Mouse (Mus musculus): ENCODE results near the gene Rbfox1. TPM values are rescaled to one million over a fixed set of nuclear protein-coding genes. Genes with fewer than 3 reads are reported as not detected.

The Rbfox1 gene
- total and polyA plus RNA-seq, 3 experiments = not detected

- Histone ChIP-seq H3K4me3 (ENCODE audit: low read depth, low read length) (no peak overlapping the region), H3K36me3 (replicated peaks) (no peaks in the 10 kb centered on the region), H3K9me3 (replicated peaks) (peaks cover 23% of the 10 kb centered on the region), H3K27me3 (ENCODE audit: insufficient read depth, low read length) (no peaks in the 10 kb centered on the region), H3K4me1 (ENCODE audit: insufficient read depth, low read depth, low read length) (no peaks in the 10 kb centered on the region)
- no peak for TF ChIP-seq POLR2AphosphoS5 (IDR thresholded peaks at IDR 0.05; ENCODE audit: insufficient replicate concordance, low read depth, low read length)
- no peak for TF ChIP-seq GATA1 (IDR thresholded peaks at IDR 0.05; ENCODE audit: borderline replicate concordance, low read length)
- no peak for TF ChIP-seq GATA2 (IDR thresholded peaks at IDR 0.05; ENCODE audit: borderline replicate concordance, low read depth, low read length)
- no peak for TF ChIP-seq CTCF (IDR thresholded peaks at IDR 0.05; ENCODE audit: low read depth, low read length)
- no peak for TF ChIP-seq TAL1 (conservative IDR thresholded peaks at IDR 0.05; ENCODE audit: low read depth, low read length)
- no peak for DNase-seq (ENCODE audit: low spot score)
- ATAC-seq (ENCODE audit: extremely low read depth, insufficient number of reproducible peaks, low FRiP score, poor library complexity, severe bottlenecking) = no peak
Observed at GRCm38 (mm10) chr16:7036988-7037387, 1151.8 kb downstream of the Rbfox1 start.

- ATAC-seq (ENCODE audit: extremely low read depth, insufficient number of reproducible peaks, low FRiP score, poor library complexity, severe bottlenecking) = no peak
- Histone ChIP-seq H3K9me3 (replicated peaks) (peaks cover 25% of the 10 kb centered on the region), H3K4me1 (ENCODE audit: insufficient read depth, low read depth, low read length) (no peaks in the 10 kb centered on the region), H3K4me3 (ENCODE audit: low read depth, low read length) (no peak overlapping the region), H3K27me3 (ENCODE audit: insufficient read depth, low read length) (no peaks in the 10 kb centered on the region), H3K36me3 (replicated peaks) (no peaks in the 10 kb centered on the region)
- no peak for DNase-seq (ENCODE audit: low spot score)
- TF ChIP-seq GATA2 (IDR thresholded peaks at IDR 0.05; ENCODE audit: borderline replicate concordance, low read depth, low read length) = no peak
- TF ChIP-seq TAL1 (conservative IDR thresholded peaks at IDR 0.05; ENCODE audit: low read depth, low read length) = no peak
- TF ChIP-seq POLR2AphosphoS5 (IDR thresholded peaks at IDR 0.05; ENCODE audit: insufficient replicate concordance, low read depth, low read length) = no peak
Observed at GRCm38 (mm10) chr16:7038639-7039260, 1153.6 kb downstream of the Rbfox1 start.

- Histone ChIP-seq H3K27me3 (ENCODE audit: insufficient read depth, low read length) (no peaks in the 10 kb centered on the region), H3K4me3 (ENCODE audit: low read depth, low read length) (no peak overlapping the region), H3K9me3 (replicated peaks) (peaks cover 26% of the 10 kb centered on the region), H3K4me1 (ENCODE audit: insufficient read depth, low read depth, low read length) (no peaks in the 10 kb centered on the region), H3K36me3 (replicated peaks) (no peaks in the 10 kb centered on the region)
- TF ChIP-seq POLR2AphosphoS5 (IDR thresholded peaks at IDR 0.05; ENCODE audit: insufficient replicate concordance, low read depth, low read length) (no peak), TAL1 (conservative IDR thresholded peaks at IDR 0.05; ENCODE audit: low read depth, low read length) (no peak), GATA1 (IDR thresholded peaks at IDR 0.05; ENCODE audit: borderline replicate concordance, low read length) (no peak), GATA2 (IDR thresholded peaks at IDR 0.05; ENCODE audit: borderline replicate concordance, low read depth, low read length) (no peak), CTCF (IDR thresholded peaks at IDR 0.05; ENCODE audit: low read depth, low read length) (no peak)
- DNase-seq (ENCODE audit: low spot score) (no peak), ATAC-seq (ENCODE audit: extremely low read depth, insufficient number of reproducible peaks, low FRiP score, poor library complexity, severe bottlenecking) (no peak)
Observed at GRCm38 (mm10) chr16:7039404-7040367, 1154.5 kb downstream of the Rbfox1 start.

GRCm38 (mm10) chr16:7040691-7041090, 1155.5 kb downstream of the Rbfox1 start:
- H3K4me3 ChIP-seq (ENCODE audit: low read depth, low read length) = no peak overlapping the region
- H3K9me3 ChIP-seq (replicated peaks) = peaks cover 27% of the 10 kb centered on the region
- TF ChIP-seq POLR2AphosphoS5 (IDR thresholded peaks at IDR 0.05; ENCODE audit: insufficient replicate concordance, low read depth, low read length) = no peak
- TF ChIP-seq GATA1 (IDR thresholded peaks at IDR 0.05; ENCODE audit: borderline replicate concordance, low read length) = no peak
- no peak for TF ChIP-seq GATA2 (IDR thresholded peaks at IDR 0.05; ENCODE audit: borderline replicate concordance, low read depth, low read length)
- TF ChIP-seq CTCF (IDR thresholded peaks at IDR 0.05; ENCODE audit: low read depth, low read length) = no peak
- no peak for TF ChIP-seq TAL1 (conservative IDR thresholded peaks at IDR 0.05; ENCODE audit: low read depth, low read length)
- ATAC-seq (ENCODE audit: extremely low read depth, insufficient number of reproducible peaks, low FRiP score, poor library complexity, severe bottlenecking) (no peak), DNase-seq (ENCODE audit: low spot score) (no peak)
- no peaks in the 10 kb centered on the region for H3K27me3 ChIP-seq (ENCODE audit: insufficient read depth, low read length)
- no peaks in the 10 kb centered on the region for H3K4me1 ChIP-seq (ENCODE audit: insufficient read depth, low read depth, low read length)
- H3K36me3 ChIP-seq (replicated peaks) = no peaks in the 10 kb centered on the region

- TF ChIP-seq POLR2AphosphoS5 (IDR thresholded peaks at IDR 0.05; ENCODE audit: insufficient replicate concordance, low read depth, low read length) (no peak), CTCF (IDR thresholded peaks at IDR 0.05; ENCODE audit: low read depth, low read length) (no peak), GATA1 (IDR thresholded peaks at IDR 0.05; ENCODE audit: borderline replicate concordance, low read length) (no peak), GATA2 (IDR thresholded peaks at IDR 0.05; ENCODE audit: borderline replicate concordance, low read depth, low read length) (no peak), TAL1 (conservative IDR thresholded peaks at IDR 0.05; ENCODE audit: low read depth, low read length) (no peak)
- Histone ChIP-seq H3K4me1 (ENCODE audit: insufficient read depth, low read depth, low read length) (no peaks in the 10 kb centered on the region), H3K9me3 (replicated peaks) (peaks cover 23% of the 10 kb centered on the region), H3K4me3 (ENCODE audit: low read depth, low read length) (no peak overlapping the region), H3K27me3 (ENCODE audit: insufficient read depth, low read length) (no peaks in the 10 kb centered on the region), H3K36me3 (replicated peaks) (no peaks in the 10 kb centered on the region)
- no peak for DNase-seq (ENCODE audit: low spot score)
- ATAC-seq (ENCODE audit: extremely low read depth, insufficient number of reproducible peaks, low FRiP score, poor library complexity, severe bottlenecking) = no peak
Observed at GRCm38 (mm10) chr16:7047421-7047820, 1162.3 kb downstream of the Rbfox1 start.
